8 mouse cellular contexts compared by ENCODE assay signal in the genomic region with DNA sequence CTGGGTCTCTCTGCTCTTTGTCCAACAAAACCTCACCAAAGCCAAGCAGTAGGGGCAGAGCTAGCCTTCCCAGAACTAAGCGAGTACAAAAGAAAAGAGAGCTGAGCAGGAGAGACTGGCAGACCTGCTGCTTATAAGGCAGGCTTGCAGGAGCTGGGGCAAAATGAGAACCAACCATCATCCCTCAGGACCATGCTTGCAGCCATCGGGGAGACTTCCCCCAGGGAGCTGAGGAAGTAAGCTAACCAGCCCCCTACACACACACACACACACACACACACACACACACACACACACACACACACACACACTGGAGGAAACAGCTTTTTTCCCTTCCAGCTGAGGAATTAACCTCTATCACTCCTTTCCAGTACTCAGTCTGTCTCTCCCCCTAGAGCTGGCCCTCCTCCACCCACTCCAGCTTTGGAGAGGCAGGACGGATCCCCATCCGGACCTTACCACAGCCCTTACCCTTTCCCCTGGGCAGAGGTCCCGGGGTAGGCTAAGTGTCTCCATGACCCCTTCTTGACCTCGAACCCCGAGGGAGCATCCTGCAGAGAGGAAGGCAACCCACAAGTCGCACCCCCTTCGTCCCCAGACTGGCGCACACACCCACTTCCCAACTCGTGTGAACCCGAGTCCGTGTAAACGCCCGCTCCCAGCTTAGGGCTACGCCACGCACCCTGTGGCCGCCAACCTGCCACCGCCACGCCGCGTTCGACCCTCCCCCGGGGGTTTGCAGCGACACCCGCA. TPM values are rescaled to one million over a fixed set of nuclear protein-coding genes. Genes with fewer than 3 reads are reported as not detected.
DNase-seq lines count a peak whose midpoint lies in the region; ATAC-seq lines count a peak whose summit lies in the region.

No protein-coding gene starts in this region.

- H3K4me2 ChIP-seq in kidney, embryonic 15.5 days: peak overlapping the region; percentile 99
- peak overlapping the region; percentile 93 for H3K4me2 ChIP-seq in midbrain, embryonic 13.5 days (replicated peaks)

- no peak for DNase-seq in kidney, adult 8-10 months
- peak; percentile 50 for DNase-seq in brain, adult 2 months (ENCODE audit: low read depth, low spot score)
- DNase-seq in hindbrain, embryonic 10.5 days (ENCODE audit: low spot score): no peak
- no peak for DNase-seq in thymus, postnatal 0 days (ENCODE audit: low spot score)
- no peak for DNase-seq in urinary bladder, adult 18-20 months (ENCODE audit: low spot score in 2 of 2)
- no peak for DNase-seq in frontal cortex, postnatal 36 days (ENCODE audit: low spot score in 2 of 2)

- ATAC-seq in kidney, embryonic 15.5 days (replicated peaks; ENCODE audit: low FRiP score): no peak
- ATAC-seq in midbrain, embryonic 13.5 days: no peak

- H3K9me3 ChIP-seq in kidney, embryonic 15.5 days (replicated peaks): no peaks in the 10 kb centered on the region
- H3K9me3 ChIP-seq in hindbrain, embryonic 10.5 days: no peaks in the 10 kb centered on the region
- H3K9me3 ChIP-seq in midbrain, embryonic 13.5 days: no peaks in the 10 kb centered on the region

- peaks cover 42% of the 10 kb centered on the region for H3K4me1 ChIP-seq in kidney, embryonic 15.5 days
- peaks cover 67% of the 10 kb centered on the region for H3K4me1 ChIP-seq in hindbrain, embryonic 10.5 days (replicated peaks)
- peaks cover 37% of the 10 kb centered on the region for H3K4me1 ChIP-seq in midbrain, embryonic 13.5 days (replicated peaks)

- H3K27ac ChIP-seq in kidney, embryonic 15.5 days: no peak overlapping the region
- peak overlapping the region; percentile 83 for H3K27ac ChIP-seq in hindbrain, embryonic 10.5 days
- H3K27ac ChIP-seq in midbrain, embryonic 13.5 days: no peak overlapping the region

- H3K4me3 ChIP-seq in kidney, embryonic 15.5 days (replicated peaks): peak overlapping the region; percentile 64
- H3K4me3 ChIP-seq in hindbrain, embryonic 10.5 days: peak overlapping the region; percentile 75
- H3K4me3 ChIP-seq in midbrain, embryonic 13.5 days (replicated peaks): peak overlapping the region; percentile 52

- no peaks in the 10 kb centered on the region for H3K36me3 ChIP-seq in kidney, embryonic 15.5 days
- peaks cover 4% of the 10 kb centered on the region; the same call in 1 of the 2 replicates for H3K36me3 ChIP-seq in hindbrain, embryonic 10.5 days
- no peaks in the 10 kb centered on the region; the same call in 1 of the 2 replicates for H3K36me3 ChIP-seq in midbrain, embryonic 13.5 days

- WGBS in kidney, embryonic 15.5 days: 3% methylated on average over 26 of the region's 26 CpGs
- 2% methylated on average over 26 of the region's 26 CpGs for WGBS in hindbrain, embryonic 10.5 days
- 3% methylated on average over 26 of the region's 26 CpGs for WGBS in midbrain, embryonic 13.5 days

- peak overlapping the region; percentile 56 for H3K9ac ChIP-seq in kidney, embryonic 15.5 days
- H3K9ac ChIP-seq in midbrain, embryonic 13.5 days (replicated peaks): peak overlapping the region; percentile 79

- H3K27me3 ChIP-seq in kidney, embryonic 15.5 days: peaks cover 82% of the 10 kb centered on the region
- peaks cover 99% of the 10 kb centered on the region for H3K27me3 ChIP-seq in hindbrain, embryonic 10.5 days (ENCODE audit: insufficient read depth, poor library complexity, severe bottlenecking)
- H3K27me3 ChIP-seq in midbrain, embryonic 13.5 days: peaks cover 52% of the 10 kb centered on the region

RNA-seq across cellular contexts. Expression of a gene that starts 30.0 kb away (rescaled TPM):
- polyA plus RNA-seq in kidney, embryonic 15.5 days (2015; fragmentation: Nextera tagmentation; extraction: Ambion mirVana): 0.83 and 0.85 TPM in 2 replicates
- 0.76 and 1.8 TPM in 2 replicates for polyA plus RNA-seq in hindbrain, embryonic 10.5 days (2016; fragmentation: Nextera tagmentation; extraction: Ambion mirVana)
- polyA plus RNA-seq in midbrain, embryonic 13.5 days (2015; fragmentation: Nextera tagmentation; extraction: Ambion mirVana): 7.0 and 8.5 TPM in 2 replicates
- polyA plus RNA-seq in thymus, postnatal 0 days (2015; fragmentation: Nextera tagmentation; extraction: Ambion mirVana): 0.05 and 0.06 TPM in 2 replicates

RNA-seq across cellular contexts. Expression of a gene that starts 45.8 kb away (rescaled TPM):
- polyA plus RNA-seq in kidney, embryonic 15.5 days (2015; fragmentation: Nextera tagmentation; extraction: Ambion mirVana): 0.49 and 0.84 TPM in 2 replicates
- polyA plus RNA-seq in hindbrain, embryonic 10.5 days (2016; fragmentation: Nextera tagmentation; extraction: Ambion mirVana): 0.59 and 0.66 TPM in 2 replicates
- polyA plus RNA-seq in midbrain, embryonic 13.5 days (2015; fragmentation: Nextera tagmentation; extraction: Ambion mirVana): 0.88 and 1.2 TPM in 2 replicates
- 0.09 and 0.12 TPM in 2 replicates for polyA plus RNA-seq in thymus, postnatal 0 days (2015; fragmentation: Nextera tagmentation; extraction: Ambion mirVana)
